Mouse (Mus musculus): ENCODE measurements around the gene Cdh20.
"Not testable (repeated sequence)": the region's sequence is repeated elsewhere in the genome, so short reads cannot be mapped to it uniquely, and the experiment has no call there.

The Cdh20 gene

GRCm38 (mm10) chr1:104916507-104916906, 148.2 kb downstream of the Cdh20 start:
- no peak for DNase-seq (ENCODE audit: low spot score)

DNA sequence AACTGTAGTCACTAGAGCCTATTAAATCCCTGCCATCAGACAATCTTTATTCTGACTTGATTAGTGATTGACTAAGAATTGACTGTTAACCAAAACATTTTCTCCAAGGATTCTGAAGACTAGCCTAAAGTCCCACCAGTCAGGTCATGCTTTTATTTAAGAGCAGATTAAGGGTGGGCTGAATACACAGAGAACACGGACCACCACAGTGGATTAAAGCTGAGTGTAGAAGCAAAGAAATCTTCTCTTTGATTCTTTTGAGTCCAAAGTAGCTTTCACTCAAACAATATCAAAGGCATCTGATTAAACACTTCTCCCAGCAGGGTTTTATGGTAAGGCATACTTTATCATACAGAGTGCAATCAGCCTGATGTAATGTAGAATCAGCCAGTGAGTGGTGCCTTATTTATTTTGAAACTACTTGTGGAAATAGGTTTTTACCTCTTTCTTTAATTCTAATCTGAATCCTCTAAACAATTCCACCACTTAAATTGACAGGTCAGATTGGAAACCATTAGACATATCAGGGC, 149.0 kb downstream of the Cdh20 start:
- DNase-seq (ENCODE audit: low spot score) = no peak

DNA sequence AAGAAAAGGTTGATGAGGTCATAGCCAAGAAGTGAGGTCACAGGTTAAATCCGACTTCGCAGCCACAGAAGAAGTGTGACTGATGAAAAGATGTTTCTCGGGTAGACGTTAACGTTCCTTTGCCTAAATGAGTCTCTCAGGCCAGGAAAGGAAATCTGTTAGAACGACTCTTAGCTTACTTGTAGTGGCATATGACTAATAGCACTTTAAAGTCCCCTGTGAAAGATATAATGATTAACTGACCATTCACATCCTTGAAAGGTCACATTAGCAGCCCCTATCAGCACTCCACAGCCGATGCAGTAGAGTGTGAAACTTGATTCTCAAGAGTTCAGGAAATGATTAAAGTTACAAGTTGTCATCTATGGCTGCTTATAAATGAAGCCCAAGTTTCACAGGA, 164.7 kb downstream of the Cdh20 start:
- DNase-seq (ENCODE audit: low spot score) = no peak

DNA sequence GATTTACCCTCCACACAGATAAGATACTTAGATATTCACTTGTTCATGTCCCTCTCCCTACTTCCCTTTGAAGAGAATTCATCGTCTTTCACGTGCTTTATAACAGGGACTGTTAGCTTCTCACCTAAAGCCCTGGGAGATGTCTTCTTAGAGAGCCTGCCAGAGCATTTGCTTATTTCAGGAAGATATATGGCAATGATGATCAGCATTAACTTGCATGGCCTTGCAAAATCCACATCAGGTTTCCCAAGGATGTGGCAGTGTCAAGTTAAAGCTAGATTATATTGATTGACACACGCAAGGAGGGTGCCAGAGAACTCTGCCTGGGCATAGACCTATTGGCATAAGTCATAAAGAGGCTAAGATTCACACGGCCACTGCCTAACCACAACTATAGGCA, 168.6 kb downstream of the Cdh20 start:
- no peak for DNase-seq (ENCODE audit: low spot score)

DNA sequence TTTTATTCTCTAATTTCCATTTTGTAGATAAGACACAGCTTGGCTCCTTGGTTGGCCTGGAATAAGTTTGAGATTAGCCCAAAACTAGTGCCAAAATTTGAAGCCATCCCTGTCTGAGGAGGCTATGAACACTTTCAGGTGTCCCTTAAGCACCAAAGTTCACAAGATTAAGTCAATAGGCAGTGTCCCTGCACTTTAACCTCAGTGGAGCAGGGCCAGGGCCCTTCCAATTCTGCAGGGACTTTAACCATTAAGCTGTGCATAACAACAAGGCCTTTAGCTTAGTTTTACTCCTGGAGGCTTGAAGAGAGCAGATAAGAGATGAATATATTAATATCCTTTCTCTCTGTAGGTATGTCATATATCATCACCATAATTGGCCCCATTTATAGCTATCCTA, 170.8 kb downstream of the Cdh20 start:
- DNase-seq (ENCODE audit: low spot score) = no peak

DNA sequence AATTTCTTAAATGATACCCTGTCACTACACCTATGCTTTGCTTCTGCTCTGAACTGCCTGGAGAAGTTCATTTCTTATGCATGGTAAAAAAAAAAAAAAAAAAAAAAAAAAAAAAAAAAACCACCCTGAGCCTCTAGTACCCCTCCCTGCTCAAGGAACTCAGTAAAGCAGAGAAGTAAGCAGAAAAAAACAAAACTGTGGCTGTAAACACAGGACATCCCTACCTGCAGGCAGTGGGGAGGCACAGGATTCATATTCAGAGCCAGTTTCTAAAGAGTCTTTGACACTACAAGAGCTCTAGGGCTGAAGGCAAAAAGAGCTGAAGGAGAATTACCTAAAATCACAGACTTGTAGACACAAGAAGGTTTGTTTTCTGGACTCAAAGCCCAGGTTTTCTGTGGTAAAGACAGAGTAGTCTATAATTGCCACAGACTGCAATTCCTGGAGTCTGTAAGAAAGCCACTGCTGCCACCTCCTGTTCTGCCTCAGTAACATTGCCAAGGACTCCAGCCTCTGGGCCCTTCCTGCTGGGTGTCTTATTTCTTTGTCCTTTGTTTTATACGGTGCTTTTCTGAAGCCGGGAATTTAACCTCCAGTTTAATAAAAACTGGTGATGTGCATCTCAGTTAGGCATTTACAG, 176.3 kb downstream of the Cdh20 start:
- DNase-seq (ENCODE audit: low spot score) = no peak

GRCm38 (mm10) chr1:104945110-104945489, 176.8 kb downstream of the Cdh20 start:
- no peak for DNase-seq (ENCODE audit: low spot score)

- not testable (repeated sequence) for DNase-seq (ENCODE audit: low spot score)
Observed at GRCm38 (mm10) chr1:104949640-104950039, 181.3 kb downstream of the Cdh20 start.

DNA sequence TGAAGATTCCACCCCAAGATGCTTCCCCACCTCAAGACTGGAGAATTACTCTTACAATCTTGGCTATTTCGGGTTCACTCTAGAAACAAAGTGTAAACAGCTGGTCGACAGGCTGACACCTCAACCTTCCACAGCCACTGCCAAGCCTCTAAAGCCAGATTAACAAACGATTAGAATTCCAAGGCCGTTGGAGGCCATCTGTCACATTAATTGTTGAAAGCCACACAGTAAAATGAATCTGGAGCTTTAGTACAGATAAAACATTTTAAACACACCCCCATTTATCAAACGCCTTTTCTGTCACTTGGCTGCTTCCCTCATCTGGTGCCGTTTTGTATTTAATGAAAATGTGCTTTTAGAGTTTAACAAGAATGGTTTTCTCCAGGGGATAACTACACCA, 188.7 kb downstream of the Cdh20 start:
- DNase-seq (ENCODE audit: low spot score) = no peak

GRCm38 (mm10) chr1:104961670-104962069, 193.3 kb downstream of the Cdh20 start:
- DNase-seq (ENCODE audit: low spot score) = no peak

- no peak for DNase-seq (ENCODE audit: low spot score)
Observed at GRCm38 (mm10) chr1:104962257-104962656, 193.9 kb downstream of the Cdh20 start.

- no peak for DNase-seq (ENCODE audit: low spot score)
Observed at GRCm38 (mm10) chr1:104979068-104979467, 210.7 kb downstream of the Cdh20 start.

DNA sequence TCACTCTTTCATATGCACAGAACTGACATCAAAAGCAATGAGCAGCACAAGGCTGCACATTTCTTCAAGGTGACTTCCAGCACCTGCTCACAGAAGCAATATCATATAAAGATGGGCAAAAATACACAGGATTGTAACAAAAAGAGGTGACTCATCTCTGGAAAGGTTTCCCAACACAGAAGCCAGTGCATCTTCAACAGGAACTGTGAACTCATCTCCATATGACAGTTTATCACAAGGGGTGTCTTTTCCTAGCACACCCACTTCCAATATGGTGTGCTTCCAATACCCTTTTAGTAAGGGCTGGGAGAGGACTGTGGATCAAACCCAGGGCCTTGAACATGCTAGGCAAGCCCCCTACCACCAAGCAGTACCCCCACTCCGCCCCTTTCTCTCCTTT, 211.9 kb downstream of the Cdh20 start:
- no peak for DNase-seq (ENCODE audit: low spot score)

DNA sequence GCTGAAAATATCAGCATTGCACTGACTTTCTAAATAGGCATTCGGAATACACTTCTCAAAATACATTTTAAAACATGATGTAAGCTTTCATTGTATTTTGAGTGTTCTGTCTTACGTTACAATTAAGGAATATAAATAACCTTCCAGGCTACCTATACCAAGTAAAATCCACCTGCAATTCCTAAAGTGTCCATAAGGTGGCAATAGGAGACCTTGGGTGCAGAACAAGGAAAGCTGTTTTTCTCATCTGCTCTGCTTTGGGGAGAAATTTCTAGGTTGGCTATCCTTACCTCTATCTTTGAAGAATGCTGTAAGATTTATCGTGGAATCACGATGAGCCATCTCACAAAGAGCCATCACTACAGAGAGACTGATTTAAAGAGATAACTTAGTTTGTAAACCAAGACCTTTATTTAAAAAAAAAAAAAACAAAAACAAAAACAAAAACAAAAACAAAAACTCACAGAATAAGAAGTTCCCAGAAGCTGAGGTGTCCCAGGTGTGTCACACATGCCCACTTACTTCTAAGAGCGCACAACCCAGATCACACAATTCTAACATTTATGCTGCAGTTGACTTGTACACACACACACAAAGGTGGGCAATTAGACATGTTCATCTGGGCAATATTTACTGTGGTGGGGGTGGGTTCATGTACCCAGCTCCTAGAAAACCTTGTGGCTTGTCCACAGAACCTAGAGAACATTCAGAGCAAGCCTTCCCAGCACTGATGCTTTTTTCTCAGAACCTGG, 218.1 kb downstream of the Cdh20 start:
- DNase-seq (ENCODE audit: low spot score) = no peak

- DNase-seq (ENCODE audit: low spot score) = no peak
Observed at GRCm38 (mm10) chr1:104987526-104987925, 219.2 kb downstream of the Cdh20 start.

- no peak for DNase-seq (ENCODE audit: low spot score)
Observed at GRCm38 (mm10) chr1:104992441-104992840, 224.1 kb downstream of the Cdh20 start.

- no peak for DNase-seq (ENCODE audit: low spot score)
Observed at GRCm38 (mm10) chr1:104993905-104994611, 225.7 kb downstream of the Cdh20 start.

DNA sequence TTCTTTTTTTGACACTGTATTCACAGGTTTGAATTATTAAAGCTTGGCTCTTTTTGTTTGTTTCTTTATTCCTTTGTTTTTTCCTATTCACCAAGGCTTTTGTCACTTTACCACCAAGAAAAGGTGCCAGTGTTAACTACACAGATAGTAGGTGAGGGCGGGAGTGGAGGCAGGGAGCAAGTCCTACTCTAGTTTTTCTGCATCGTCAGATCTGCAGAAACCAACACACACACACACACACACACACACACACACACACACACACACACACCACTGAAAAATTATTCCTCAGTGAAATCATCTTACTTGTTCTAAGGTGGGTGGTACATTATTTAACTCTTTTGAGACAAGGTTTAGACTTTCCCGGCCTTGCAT, 226.3 kb downstream of the Cdh20 start:
- no peak for DNase-seq (ENCODE audit: low spot score)

DNA sequence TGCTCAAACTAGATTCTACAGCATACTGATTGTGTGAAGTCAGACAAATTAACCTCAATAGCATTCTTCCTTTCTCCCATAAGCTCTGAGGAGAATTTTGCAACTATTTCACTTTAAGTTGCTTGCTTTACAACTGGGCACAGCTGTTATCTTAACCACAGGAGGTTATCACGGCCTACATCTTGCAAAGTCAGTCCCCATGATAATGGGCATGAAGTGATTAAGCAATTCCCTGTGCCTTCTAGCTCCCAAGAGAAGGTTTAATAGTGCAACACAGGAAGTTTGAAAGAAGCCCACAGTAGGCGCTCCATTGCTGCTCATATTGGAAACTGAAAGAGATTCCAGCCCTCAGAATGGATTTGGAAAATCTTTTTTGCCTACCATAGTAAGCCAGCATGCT, 229.5 kb downstream of the Cdh20 start:
- DNase-seq (ENCODE audit: low spot score) = no peak

- no peak for DNase-seq (ENCODE audit: low spot score)
Observed at GRCm38 (mm10) chr1:105002179-105002578, 233.8 kb downstream of the Cdh20 start.

DNA sequence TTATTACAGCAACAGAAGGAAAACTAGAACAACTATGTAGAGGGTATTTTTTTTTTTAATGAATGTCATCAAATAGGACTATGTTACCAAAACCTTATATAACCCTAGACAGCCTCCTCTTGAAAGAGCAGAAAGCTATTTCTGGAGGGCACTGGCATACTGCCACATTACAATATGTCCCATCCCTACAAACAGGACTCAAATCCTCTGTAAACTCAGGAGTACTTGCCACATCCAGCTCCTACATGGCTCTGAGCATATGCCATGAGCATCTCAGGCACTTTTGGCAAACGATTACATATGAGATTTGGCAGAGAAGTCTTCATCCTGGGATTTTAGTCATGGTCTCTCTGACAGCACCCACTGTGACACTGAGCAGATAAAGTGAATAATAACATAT, 235.5 kb downstream of the Cdh20 start:
- no peak for DNase-seq (ENCODE audit: low spot score)

- DNase-seq (ENCODE audit: low spot score) = no peak
Observed at GRCm38 (mm10) chr1:105012616-105013015, 244.3 kb downstream of the Cdh20 start.

DNA sequence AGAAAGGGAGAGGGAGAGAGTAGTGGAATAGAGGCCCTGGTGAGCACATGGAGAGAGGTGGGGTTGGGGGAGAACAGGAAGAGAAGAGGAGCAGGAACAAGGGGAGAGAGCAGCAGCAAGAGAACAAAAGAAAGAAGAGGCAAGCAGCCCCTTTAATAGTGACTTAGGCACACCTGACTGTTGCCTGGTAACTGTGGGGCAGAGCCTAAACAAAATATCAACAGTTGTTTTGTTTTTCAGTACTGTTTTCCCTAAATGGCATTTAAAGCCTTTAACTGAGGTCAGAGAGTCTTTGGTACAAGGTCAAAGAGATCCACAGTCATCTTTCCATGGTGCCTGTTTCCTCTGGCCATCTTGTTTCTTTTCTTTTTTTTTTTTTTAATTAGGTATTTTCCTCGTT, 245.0 kb downstream of the Cdh20 start:
- no peak for DNase-seq (ENCODE audit: low spot score)

Measured in T-cell, adult 2 months (primary cell).